9 mouse cellular contexts compared by ENCODE assay signal in the genomic region with DNA sequence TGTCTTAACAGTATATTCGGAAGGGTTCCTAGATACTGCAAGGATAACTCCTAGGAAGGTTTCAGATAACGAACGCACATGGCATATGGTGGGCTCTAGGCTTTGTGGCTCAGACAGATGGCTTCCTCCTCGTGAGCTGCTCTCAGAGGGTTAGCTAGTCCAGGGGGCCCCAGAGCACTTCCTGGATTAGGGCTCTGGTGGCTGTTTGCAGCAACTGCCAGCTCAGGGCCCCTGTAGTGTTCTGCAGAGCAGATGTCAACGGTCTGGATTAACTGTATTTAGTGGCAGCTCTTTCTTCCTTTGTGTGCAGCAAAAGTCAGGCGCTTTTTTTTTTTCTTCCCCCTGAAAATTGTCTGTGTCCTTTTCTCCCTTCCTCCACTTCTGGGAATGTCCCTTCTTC. TPM values are rescaled to one million over a fixed set of nuclear protein-coding genes. Genes with fewer than 3 reads are reported as not detected.
A peak's percentile ranks its signal among the peaks of the same experiment; 100 is the strongest.
DNase-seq lines count a peak whose midpoint lies in the region; ATAC-seq and TF ChIP-seq lines count a peak whose summit lies in the region.
"Had no signal": no experiment of that assay in that cellular context is flagged by ENCODE, and none has a peak within 500 bp of the region (broad histone marks: within the 10 kb centered on the region; RNA-seq: fewer than 3 reads in every experiment).

No protein-coding gene starts in this region.

- no peaks in the 10 kb centered on the region for H3K9me3 ChIP-seq in kidney, postnatal 0 days (replicated peaks; ENCODE audit: low read length)
- no peaks in the 10 kb centered on the region for H3K9me3 ChIP-seq in embryonic facial prominence, embryonic 10.5 days
- H3K9me3 ChIP-seq in intestine, embryonic 15.5 days, result no peaks in the 10 kb centered on the region
- H3K9me3 ChIP-seq in midbrain, postnatal 0 days (ENCODE audit: low read length), result no peaks in the 10 kb centered on the region

- H3K36me3 ChIP-seq in kidney, postnatal 0 days (ENCODE audit: insufficient read depth, low read length), result no peaks in the 10 kb centered on the region
- no peaks in the 10 kb centered on the region for H3K36me3 ChIP-seq in embryonic facial prominence, embryonic 10.5 days (replicated peaks)
- no peaks in the 10 kb centered on the region for H3K36me3 ChIP-seq in intestine, embryonic 15.5 days
- H3K36me3 ChIP-seq in midbrain, postnatal 0 days (ENCODE audit: insufficient read depth, low read length), result no peaks in the 10 kb centered on the region

- no peaks in the 10 kb centered on the region for H3K27me3 ChIP-seq in kidney, postnatal 0 days (ENCODE audit: insufficient read depth, low read length)
- no peaks in the 10 kb centered on the region for H3K27me3 ChIP-seq in embryonic facial prominence, embryonic 10.5 days (replicated peaks; ENCODE audit: low read depth, poor library complexity, severe bottlenecking)
- H3K27me3 ChIP-seq in intestine, embryonic 15.5 days (replicated peaks), result no peaks in the 10 kb centered on the region
- H3K27me3 ChIP-seq in midbrain, postnatal 0 days (ENCODE audit: insufficient read depth, low read length), result no peaks in the 10 kb centered on the region

- TF ChIP-seq CTCF in kidney, postnatal 0 days (IDR thresholded peaks at IDR 0.05; ENCODE audit: low read depth), result peak; percentile 20; the same call in 1 of the 2 replicates
- no peak for TF ChIP-seq CTCF in midbrain, postnatal 0 days (IDR thresholded peaks at IDR 0.05)

- H3K4me1 ChIP-seq in kidney, postnatal 0 days (replicated peaks; ENCODE audit: insufficient read depth, low read length), result 0 out of 2 replicates have a peak, but pooled peaks cover 2% of the 10 kb centered on the region
- peaks cover 20% of the 10 kb centered on the region for H3K4me1 ChIP-seq in embryonic facial prominence, embryonic 10.5 days
- H3K4me1 ChIP-seq in intestine, embryonic 15.5 days (replicated peaks), result peaks cover 10% of the 10 kb centered on the region
- peaks cover 10% of the 10 kb centered on the region; the same call in 1 of the 2 replicates for H3K4me1 ChIP-seq in midbrain, postnatal 0 days (ENCODE audit: insufficient read depth, low read length)

- DNase-seq in kidney, postnatal 0 days (ENCODE audit: low spot score), result peak; percentile 57
- DNase-seq in kidney, adult 8-10 months, result no peak
- DNase-seq in embryonic facial prominence, embryonic 10.5 days (ENCODE audit: low spot score), result peak; percentile 74
- peak; percentile 72 for DNase-seq in midbrain, postnatal 0 days (ENCODE audit: low spot score)
- no peak for DNase-seq in urinary bladder, adult 2 months (ENCODE audit: low spot score)
- no peak for DNase-seq in testis, postnatal 10 days (ENCODE audit: low spot score)
- DNase-seq in cerebellum, adult 18-20 months, result no peak

- 15% methylated on average over 6 of the region's 6 CpGs for WGBS in kidney, postnatal 0 days
- WGBS in embryonic facial prominence, embryonic 10.5 days, result 9% methylated on average over 6 of the region's 6 CpGs
- 18% methylated on average over 6 of the region's 6 CpGs for WGBS in intestine, embryonic 15.5 days
- 10% methylated on average over 6 of the region's 6 CpGs for WGBS in midbrain, postnatal 0 days

- no peak overlapping the region for H3K4me2 ChIP-seq in kidney, postnatal 0 days (ENCODE audit: low read length)
- peak overlapping the region; percentile 18; the same call in 1 of the 2 replicates for H3K4me2 ChIP-seq in intestine, embryonic 15.5 days (replicated peaks)
- H3K4me2 ChIP-seq in midbrain, postnatal 0 days (ENCODE audit: low read depth, low read length, poor library complexity, severe bottlenecking), result no peak overlapping the region

- no peak overlapping the region for H3K9ac ChIP-seq in kidney, postnatal 0 days (ENCODE audit: low read depth, low read length)
- H3K9ac ChIP-seq in intestine, embryonic 15.5 days, result no peak overlapping the region
- no peak overlapping the region for H3K9ac ChIP-seq in midbrain, postnatal 0 days (replicated peaks; ENCODE audit: low read length, poor library complexity, severe bottlenecking)

- no peak; the same call in 1 of the 2 replicates for ATAC-seq in kidney, postnatal 0 days (replicated peaks; ENCODE audit: low FRiP score, low read depth)
- ATAC-seq in intestine, embryonic 15.5 days, result peak; percentile 80
- no peak for ATAC-seq in midbrain, postnatal 0 days (ENCODE audit: low FRiP score)

- H3K27ac ChIP-seq in kidney, postnatal 0 days, result peak overlapping the region; percentile 40; the same call in 1 of the 2 replicates
- H3K27ac ChIP-seq in embryonic facial prominence, embryonic 10.5 days (replicated peaks), result peak overlapping the region; percentile 88
- H3K27ac ChIP-seq in intestine, embryonic 15.5 days, result peak overlapping the region; percentile 32; the same call in 1 of the 2 replicates
- H3K27ac ChIP-seq in midbrain, postnatal 0 days (ENCODE audit: low read depth, low read length), result no peak overlapping the region

- H3K4me3 ChIP-seq in kidney, postnatal 0 days (replicated peaks; ENCODE audit: low read depth, low read length), result no peak overlapping the region
- H3K4me3 ChIP-seq in embryonic facial prominence, embryonic 10.5 days, result peak overlapping the region; percentile 23; the same call in 1 of the 2 replicates
- no peak overlapping the region for H3K4me3 ChIP-seq in intestine, embryonic 15.5 days (replicated peaks)
- H3K4me3 ChIP-seq in midbrain, postnatal 0 days (ENCODE audit: low read depth, low read length), result no peak overlapping the region

RNA-seq across cellular contexts. Expression of a gene that starts 11.1 kb away (rescaled TPM):
- 0.14 and 0.23 TPM in 2 replicates for polyA plus RNA-seq in kidney, postnatal 0 days (2015; fragmentation: Nextera tagmentation; extraction: Ambion mirVana)
- polyA plus RNA-seq in embryonic facial prominence, embryonic 10.5 days (2016; fragmentation: Nextera tagmentation; extraction: Ambion mirVana), result 0.62 and 1.1 TPM in 2 replicates
- 0.11 and 0.36 TPM in 2 replicates for polyA plus RNA-seq in intestine, embryonic 15.5 days (2015; fragmentation: Nextera tagmentation; extraction: Ambion mirVana)
- 0.76 and 1.9 TPM in 2 replicates for total RNA-seq in midbrain, postnatal 0 days (2014; rRNA removed)
- 1.3 and 1.4 TPM in 2 replicates for polyA plus RNA-seq in midbrain, postnatal 0 days (2015; fragmentation: Nextera tagmentation; extraction: Ambion mirVana)
- 0.21 and 0.37 TPM in 2 replicates for polyA plus RNA-seq in urinary bladder, adult 2 months (2012; rRNA removed)
- polyA plus RNA-seq: small intestine, adult 2 months had no signal

RNA-seq across cellular contexts. Expression of a gene that starts 16.8 kb away (rescaled TPM):
- polyA plus RNA-seq in kidney, postnatal 0 days (2015; fragmentation: Nextera tagmentation; extraction: Ambion mirVana), result 0.24 and 0.31 TPM in 2 replicates
- 0.17 and 0.38 TPM in 2 replicates for polyA plus RNA-seq in embryonic facial prominence, embryonic 10.5 days (2016; fragmentation: Nextera tagmentation; extraction: Ambion mirVana)
- 2.2 and 2.4 TPM in 2 replicates for polyA plus RNA-seq in intestine, embryonic 15.5 days (2015; fragmentation: Nextera tagmentation; extraction: Ambion mirVana)
- 2.6 and 3.4 TPM in 2 replicates for total RNA-seq in midbrain, postnatal 0 days (2014; rRNA removed)
- polyA plus RNA-seq in midbrain, postnatal 0 days (2015; fragmentation: Nextera tagmentation; extraction: Ambion mirVana), result 1.3 and 2.1 TPM in 2 replicates
- polyA plus RNA-seq in urinary bladder, adult 2 months (2012; rRNA removed), result 30.4 and 31.6 TPM in 2 replicates

Comparison
In these comparisons a context has a peak if more than half of its experiments do, and no peak if none do; other contexts are left out.
1. DNase-seq: peak in kidney, postnatal 0 days (single experiment), embryonic facial prominence, embryonic 10.5 days (single experiment) and midbrain, postnatal 0 days (single experiment); none in kidney, adult 8-10 months (0 of 2), urinary bladder, adult 2 months (single experiment), testis, postnatal 10 days (single experiment) and cerebellum, adult 18-20 months (0 of 2).